Mouse (Mus musculus): ENCODE results near the gene Vmn1r234.

- TF ChIP-seq CTCF (IDR thresholded peaks at IDR 0.05; ENCODE audit: control insufficient read depth, insufficient read depth, insufficient replicate concordance, low read depth, low read length) (no peak), POLR2A (IDR thresholded peaks at IDR 0.05; ENCODE audit: control insufficient read depth, low read depth, low read length) (no peak)
Observed at GRCm38 (mm10) chr17:21256111-21256510, 30.2 kb downstream of the Vmn1r234 start, which contains the start of gene Vmn1r235.

All from testis, adult 2 months (tissue).